Mouse (Mus musculus) kidney, adult 18-20 months (tissue): ENCODE data around the gene Isoc2a.
"Not testable (repeated sequence)": the region's sequence is repeated elsewhere in the genome, so short reads cannot be mapped to it uniquely, and the experiment has no call there.

ENCODE experiments used
- DNase-seq: peaks from one replicate; pipeline ENCODE4 v3.0.0; 2021

Gene Isoc2a

GRCm38 (mm10) chr7:4865579-4866493 lies 11.1 kb upstream of the Isoc2a start:
- DNase-seq: peak; percentile 97

- no peak for DNase-seq
Measured at GRCm38 (mm10) chr7:4866631-4867180, 10.2 kb upstream of the Isoc2a start.

- DNase-seq: no peak
Measured at GRCm38 (mm10) chr7:4870133-4870532, 6.8 kb upstream of the Isoc2a start, which contains the start of gene Isoc2b. Isoc2b (minus strand) TSS chr7:4870258.

- DNase-seq: no peak
Measured at GRCm38 (mm10) chr7:4877226-4877625, 273 bp downstream of the Isoc2a start.

GRCm38 (mm10) chr7:4878186-4878585 lies 1.2 kb downstream of the Isoc2a start:
- DNase-seq: peak; percentile 47

- not testable (repeated sequence) for DNase-seq
Measured at GRCm38 (mm10) chr7:4879036-4879435, 2.1 kb downstream of the Isoc2a start.

GRCm38 (mm10) chr7:4886680-4887079 lies 9.7 kb downstream of the Isoc2a start:
- no peak for DNase-seq

GRCm38 (mm10) chr7:4895186-4895585 lies 18.2 kb downstream of the Isoc2a start:
- DNase-seq: no peak

GRCm38 (mm10) chr7:4898851-4899648 lies 22.1 kb downstream of the Isoc2a start:
- no peak for DNase-seq

- no peak for DNase-seq
Measured at GRCm38 (mm10) chr7:4899649-4900522, 22.9 kb downstream of the Isoc2a start.

GRCm38 (mm10) chr7:4900523-4900851 lies 23.5 kb downstream of the Isoc2a start:
- DNase-seq: no peak

- DNase-seq: no peak
Measured at GRCm38 (mm10) chr7:4901171-4901570, 24.2 kb downstream of the Isoc2a start.

GRCm38 (mm10) chr7:4902404-4902803 lies 25.5 kb downstream of the Isoc2a start:
- no peak for DNase-seq

GRCm38 (mm10) chr7:4906466-4906950 lies 29.6 kb downstream of the Isoc2a start, which contains the start of gene Gm36210:
Gm36210 (minus strand) TSS chr7:4906516.
- DNase-seq: no peak

GRCm38 (mm10) chr7:4911561-4911960 lies 34.6 kb downstream of the Isoc2a start:
- peak; percentile 66 for DNase-seq

GRCm38 (mm10) chr7:4912248-4912647 lies 35.3 kb downstream of the Isoc2a start:
- no peak for DNase-seq

- peak; percentile 98 for DNase-seq
Measured at GRCm38 (mm10) chr7:4915007-4915665, 38.2 kb downstream of the Isoc2a start, which contains the start of gene Zfp628. Zfp628 (plus strand) TSS chr7:4915217.

GRCm38 (mm10) chr7:4915669-4916416 lies 38.9 kb downstream of the Isoc2a start:
- peak; percentile 35 for DNase-seq

GRCm38 (mm10) chr7:4917494-4917893 lies 40.5 kb downstream of the Isoc2a start:
- no peak for DNase-seq

GRCm38 (mm10) chr7:4918681-4919080 lies 41.7 kb downstream of the Isoc2a start:
- no peak for DNase-seq

- DNase-seq: no peak
Measured at GRCm38 (mm10) chr7:4919096-4919495, 42.1 kb downstream of the Isoc2a start.
